Mouse (Mus musculus) liver, embryonic 16.5 days (tissue): ENCODE measurements around the gene Tead2. TPM values are rescaled to one million over a fixed set of nuclear protein-coding genes. Genes with fewer than 3 reads are reported as not detected.

Source experiments
- ATAC-seq: fragments of 200-750 bp; cut with Nextera tagmentation; 2 replicates; pipeline ENCODE4 v1.8.0; 2017; ENCODE audit warnings: low read depth, mild to moderate bottlenecking, moderate number of reproducible peaks, moderate library complexity
- H3K27ac ChIP-seq: fragments of 300-500 bp; sonication (generic); 2 replicates; pipeline ENCODE4 v1.5.1; 2014; ENCODE audit warnings: mild to moderate bottlenecking, low read length
- H3K27me3 ChIP-seq: fragments of 300-500 bp; sonication (generic); 2 replicates; pipeline ENCODE4 v1.6.1; 2014; ENCODE audit warnings: low read depth, low read length, mixed read lengths; ENCODE audit not compliant: control insufficient read depth, insufficient read depth
- H3K36me3 ChIP-seq: fragments of 300-500 bp; sonication (generic); 2 replicates; pipeline ENCODE4 v1.6.1; 2014; ENCODE audit warnings: mild to moderate bottlenecking; ENCODE audit not compliant: control insufficient read depth, insufficient read depth
- H3K4me1 ChIP-seq: fragments of 300-500 bp; sonication (generic); 2 replicates; pipeline ENCODE4 v1.6.1; 2014; ENCODE audit warnings: low read depth, low read length, mixed read lengths; ENCODE audit not compliant: control insufficient read depth
- H3K4me2 ChIP-seq: fragments of 300-500 bp; sonication (generic); 2 replicates; pipeline ENCODE4 v1.6.1; 2014; ENCODE audit warnings: low read depth, low read length, mixed read lengths
- H3K4me3 ChIP-seq: fragments of 300-500 bp; sonication (generic); 2 replicates; pipeline ENCODE4 v1.5.1; 2014; ENCODE audit warnings: low read depth, mild to moderate bottlenecking, low read length
- H3K9ac ChIP-seq: fragments of 300-500 bp; sonication (generic); 2 replicates; pipeline ENCODE4 v1.6.1; 2014; ENCODE audit warnings: low read depth, low read length
- H3K9me3 ChIP-seq: fragments of 300-500 bp; sonication (generic); replicated peaks from 2 replicates; pipeline ENCODE4 v1.6.1; 2016; ENCODE audit warnings: low read length; ENCODE audit not compliant: control insufficient read depth
- WGBS: fragments of 180-500 bp; shearing (Covaris S2); extraction: QIAGEN DNeasy Blood & Tissue Kit; methylation state at CpG from one replicate; pipeline ENCODE4 v1.1.7; 2014; ENCODE audit not compliant: insufficient replicate concordance; 5-methylcytosine and 5-hydroxymethylcytosine counted together
- polyA plus RNA-seq: library from polyadenylated mRNA; unstranded; fragments of >200 nt; fragmentation: Nextera tagmentation; extraction: Ambion mirVana; gene quantifications from 2 replicates; pipeline ENCODE4 v1.2.1, GENCODE M21; 2015

The Tead2 gene
- polyA plus RNA-seq, 1 experiment from 2014 or later, result 6.5 TPM

GRCm38 (mm10) chr7:45193871-45194785 lies 21.4 kb upstream of the Tead2 start:
- Histone ChIP-seq H3K36me3 (no peaks in the 10 kb centered on the region), H3K27ac (no peak overlapping the region), H3K9ac (no peak overlapping the region), H3K4me3 (no peak overlapping the region), H3K27me3 (peaks cover 13% of the 10 kb centered on the region), H3K9me3 (no peaks in the 10 kb centered on the region), H3K4me2 (no peak overlapping the region), H3K4me1 (no peaks in the 10 kb centered on the region)
- 61% methylated on average over 17 of the region's 17 CpGs for WGBS
- no peak for ATAC-seq

GRCm38 (mm10) chr7:45195341-45196175 lies 20.0 kb upstream of the Tead2 start:
- Histone ChIP-seq H3K4me1 (no peaks in the 10 kb centered on the region), H3K36me3 (no peaks in the 10 kb centered on the region), H3K9ac (no peak overlapping the region), H3K27me3 (peaks cover 7% of the 10 kb centered on the region; the same call in 1 of the 2 replicates), H3K4me3 (no peak overlapping the region), H3K27ac (no peak overlapping the region), H3K9me3 (no peaks in the 10 kb centered on the region), H3K4me2 (no peak overlapping the region)
- 54% methylated on average over 13 of the region's 13 CpGs for WGBS
- no peak for ATAC-seq

- H3K4me2 ChIP-seq, result no peak overlapping the region
- H3K9ac ChIP-seq, result no peak overlapping the region
- WGBS, result 50% methylated on average over 4 of the region's 4 CpGs
These were observed 19.4 kb upstream of the Tead2 start for GRCm38 (mm10) chr7:45196176-45196535.

GRCm38 (mm10) chr7:45196994-45197393 lies 18.6 kb upstream of the Tead2 start:
- Histone ChIP-seq H3K27ac (no peak overlapping the region), H3K4me2 (no peak overlapping the region), H3K4me1 (no peaks in the 10 kb centered on the region), H3K4me3 (no peak overlapping the region), H3K36me3 (no peaks in the 10 kb centered on the region), H3K9ac (no peak overlapping the region), H3K27me3 (no peaks in the 10 kb centered on the region; the same call in 1 of the 2 replicates), H3K9me3 (no peaks in the 10 kb centered on the region)
- 49% methylated on average over 5 of the region's 5 CpGs for WGBS
- no peak for ATAC-seq

More at GRCm38 (mm10) chr7:45196176-45196535, 19.4 kb upstream of the Tead2 start:
- H3K27me3 ChIP-seq, result peaks cover 4% of the 10 kb centered on the region; the same call in 1 of the 2 replicates
- ATAC-seq, result no peak
- no peak overlapping the region for H3K27ac ChIP-seq
- H3K4me3 ChIP-seq, result no peak overlapping the region
- H3K4me1 ChIP-seq, result no peaks in the 10 kb centered on the region
- H3K9me3 ChIP-seq, result no peaks in the 10 kb centered on the region
- H3K36me3 ChIP-seq, result no peaks in the 10 kb centered on the region

GRCm38 (mm10) chr7:45198435-45198834 lies 17.1 kb upstream of the Tead2 start:
- no peaks in the 10 kb centered on the region for H3K4me1 ChIP-seq
- ATAC-seq, result no peak
- H3K9ac ChIP-seq, result no peak overlapping the region
- H3K27me3 ChIP-seq, result no peaks in the 10 kb centered on the region; the same call in 1 of the 2 replicates
- no peak overlapping the region for H3K4me3 ChIP-seq
- WGBS, result 6% methylated on average over 5 of the region's 5 CpGs
- no peak overlapping the region for H3K27ac ChIP-seq
- H3K4me2 ChIP-seq, result no peak overlapping the region
- no peaks in the 10 kb centered on the region for H3K36me3 ChIP-seq
- no peaks in the 10 kb centered on the region for H3K9me3 ChIP-seq

GRCm38 (mm10) chr7:45198961-45199360 lies 16.6 kb upstream of the Tead2 start:
- no peaks in the 10 kb centered on the region; the same call in 1 of the 2 replicates for H3K27me3 ChIP-seq
- H3K4me3 ChIP-seq, result no peak overlapping the region
- no peaks in the 10 kb centered on the region for H3K9me3 ChIP-seq
- H3K9ac ChIP-seq, result no peak overlapping the region
- no peak overlapping the region for H3K4me2 ChIP-seq
- 68% methylated on average over 11 of the region's 11 CpGs for WGBS
- H3K4me1 ChIP-seq, result no peaks in the 10 kb centered on the region
- ATAC-seq, result no peak
- no peaks in the 10 kb centered on the region for H3K36me3 ChIP-seq
- no peak overlapping the region for H3K27ac ChIP-seq

GRCm38 (mm10) chr7:45202654-45203053 lies 12.9 kb upstream of the Tead2 start:
- Histone ChIP-seq H3K4me1 (peaks cover 5% of the 10 kb centered on the region; the same call in 1 of the 2 replicates), H3K27me3 (no peaks in the 10 kb centered on the region), H3K4me3 (no peak overlapping the region), H3K9me3 (no peaks in the 10 kb centered on the region), H3K27ac (no peak overlapping the region), H3K36me3 (no peaks in the 10 kb centered on the region), H3K4me2 (no peak overlapping the region), H3K9ac (no peak overlapping the region)
- 42% methylated on average over 10 of the region's 10 CpGs for WGBS
- ATAC-seq, result no peak

- no peaks in the 10 kb centered on the region for H3K9me3 ChIP-seq
- H3K4me2 ChIP-seq, result peak within 1 kb of the TSS; percentile 57
- ATAC-seq, result peak; percentile 91
- peak within 1 kb of the TSS; percentile 56 for H3K4me3 ChIP-seq
- 0 out of 2 replicates have a peak within 1 kb of the TSS, but pooled peaks have one; percentile 1 for H3K9ac ChIP-seq
- H3K27me3 ChIP-seq, result no peaks in the 10 kb centered on the region
- 5% methylated on average over 44 of the region's 44 CpGs for WGBS
- H3K36me3 ChIP-seq, result no peaks in the 10 kb centered on the region
- H3K4me1 ChIP-seq, result peaks cover 5% of the 10 kb centered on the region; the same call in 1 of the 2 replicates
- H3K27ac ChIP-seq, result no peak within 1 kb of the TSS
These were observed 11.0 kb upstream of the Tead2 start, which contains the start of gene Ccdc155 for GRCm38 (mm10) chr7:45204380-45205143. Gene Ccdc155 (minus strand): TSS chr7:45204892.
